Comparison of ENCODE assay signal across 17 mouse cellular contexts in the genomic region with DNA sequence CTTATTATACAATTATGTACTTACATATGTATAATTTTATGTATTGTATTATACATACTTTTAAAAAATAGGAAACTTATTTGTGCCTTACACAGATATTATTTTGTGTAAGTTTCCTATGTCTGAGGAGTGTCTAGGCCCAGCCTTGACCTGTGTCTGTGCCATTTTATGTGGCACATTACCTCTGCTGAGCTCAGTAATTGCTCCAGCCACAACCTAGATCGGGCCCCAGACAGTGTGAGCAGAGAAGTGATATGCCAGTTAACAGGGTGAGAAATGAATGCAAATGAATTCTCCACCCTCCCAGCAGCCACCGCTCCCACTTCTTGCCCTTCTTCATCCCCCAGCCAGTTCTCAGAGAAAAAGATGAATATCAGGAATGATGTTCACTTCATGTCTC.
"Had no signal": no experiment of that assay in that cellular context is flagged by ENCODE, and none has a peak within 500 bp of the region (broad histone marks: within the 10 kb centered on the region; RNA-seq: fewer than 3 reads in every experiment).

No protein-coding gene starts in this region.

- H3K4me3 ChIP-seq: layer of hippocampus, adult 2 months; liver, embryonic 15.5 days; lung, embryonic 15.5 days; megakaryocyte, embryonic 14.5 days; midbrain, embryonic 10.5 days; midbrain, embryonic 15.5 days; stomach, embryonic 15.5 days had no signal

- DNase-seq: kidney, adult 2 months; kidney, postnatal 25 days; layer of hippocampus, adult 9-11 months; lung, adult 18-20 months; lung, postnatal 10 days; lung, postnatal 36 days; right cerebral cortex, postnatal 25 days; spleen, adult 18-20 months; thymus, postnatal 25 days had no signal

- H3K4me2 ChIP-seq: liver, embryonic 15.5 days; lung, embryonic 15.5 days; midbrain, embryonic 15.5 days; stomach, embryonic 15.5 days had no signal

- H3K36me3 ChIP-seq: liver, embryonic 15.5 days; lung, embryonic 15.5 days; midbrain, embryonic 10.5 days; midbrain, embryonic 15.5 days; stomach, embryonic 15.5 days had no signal

- H3K9ac ChIP-seq: liver, embryonic 15.5 days; lung, embryonic 15.5 days; midbrain, embryonic 15.5 days; stomach, embryonic 15.5 days had no signal

- ATAC-seq: midbrain, embryonic 15.5 days had no signal

- H3K4me1 ChIP-seq: liver, embryonic 15.5 days; lung, embryonic 15.5 days; megakaryocyte, embryonic 14.5 days; midbrain, embryonic 10.5 days; midbrain, embryonic 15.5 days; stomach, embryonic 15.5 days had no signal

- H3K27ac ChIP-seq: kidney, postnatal 0 days; layer of hippocampus, adult 2 months; liver, embryonic 15.5 days; lung, embryonic 15.5 days; midbrain, embryonic 10.5 days; midbrain, embryonic 15.5 days; stomach, embryonic 15.5 days had no signal

- H3K27me3 ChIP-seq: liver, embryonic 15.5 days; lung, embryonic 15.5 days; megakaryocyte, embryonic 14.5 days; midbrain, embryonic 15.5 days; stomach, embryonic 15.5 days had no signal

- H3K9me3 ChIP-seq: liver, embryonic 15.5 days; lung, embryonic 15.5 days; midbrain, embryonic 10.5 days; midbrain, embryonic 15.5 days; stomach, embryonic 15.5 days had no signal
